8 mouse cellular contexts compared by ENCODE assay signal in the genomic region with DNA sequence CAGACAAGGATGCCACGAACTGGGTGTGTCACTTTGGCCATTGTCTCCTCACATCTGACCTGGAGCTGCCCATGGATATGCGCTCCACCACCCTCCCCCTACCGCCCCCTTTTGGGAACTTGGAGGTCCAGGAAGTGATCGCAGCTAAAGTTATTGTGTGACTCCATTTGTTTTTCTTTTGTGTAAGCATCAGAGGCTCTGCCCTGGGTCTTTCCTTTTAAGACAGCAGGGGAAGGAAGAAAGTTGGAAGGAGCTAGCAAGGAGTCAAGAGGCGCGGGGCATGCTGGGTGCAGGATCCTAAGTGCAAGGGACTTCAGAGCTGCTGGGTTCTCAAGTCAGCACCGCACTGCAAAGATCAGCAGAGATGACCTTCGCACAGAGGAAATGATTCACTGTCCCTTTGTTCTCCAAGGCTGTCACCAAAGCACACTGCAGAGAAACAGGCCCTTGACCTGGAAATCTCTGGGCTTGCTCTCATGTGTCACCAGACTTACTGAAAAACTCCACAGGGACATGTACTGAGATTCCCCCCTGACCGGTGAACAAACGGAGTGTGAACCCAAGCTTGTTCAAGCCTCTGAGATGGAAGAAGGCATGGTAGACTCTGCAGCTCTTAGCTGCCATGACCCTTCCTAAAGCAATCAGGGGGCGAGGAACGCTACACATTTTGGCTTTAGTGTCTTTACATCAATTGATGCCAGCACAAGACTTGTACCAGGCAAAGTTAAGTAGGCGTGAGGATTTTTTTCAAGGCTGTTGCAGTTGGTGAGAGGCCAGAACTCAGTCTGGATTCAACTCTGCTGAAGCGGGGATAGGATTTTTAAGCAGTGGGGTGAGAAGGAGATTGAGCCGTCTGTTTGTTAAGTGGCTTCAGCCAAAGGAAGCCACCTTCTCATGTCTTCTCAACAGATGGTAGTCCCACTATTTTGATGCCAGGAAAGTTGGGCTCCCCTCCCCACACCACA. TPM values are rescaled to one million over a fixed set of nuclear protein-coding genes. Genes with fewer than 3 reads are reported as not detected.
DNase-seq lines count a peak whose midpoint lies in the region; ATAC-seq lines count a peak whose summit lies in the region.

No protein-coding gene starts in this region.

- H3K4me1 ChIP-seq in liver, embryonic 11.5 days (replicated peaks; ENCODE audit: control insufficient read depth, insufficient read depth, low read length): peaks cover 9% of the 10 kb centered on the region
- peaks cover 43% of the 10 kb centered on the region for H3K4me1 ChIP-seq in forebrain, embryonic 13.5 days
- H3K4me1 ChIP-seq in hindbrain, embryonic 15.5 days (replicated peaks): peaks cover 32% of the 10 kb centered on the region
- peaks cover 3% of the 10 kb centered on the region; the same call in 1 of the 2 replicates for H3K4me1 ChIP-seq in liver, embryonic 16.5 days (ENCODE audit: control insufficient read depth, low read depth, low read length)
- H3K4me1 ChIP-seq in stomach, embryonic 15.5 days: peaks cover 25% of the 10 kb centered on the region

- no peak for ATAC-seq in liver, embryonic 11.5 days (replicated peaks; ENCODE audit: low FRiP score)
- 0 out of 2 replicates have a peak, but pooled peaks have one; percentile 5 for ATAC-seq in forebrain, embryonic 13.5 days
- ATAC-seq in hindbrain, embryonic 15.5 days (ENCODE audit: low FRiP score, low read depth): peak; percentile 6; the same call in 1 of the 2 replicates
- peak; percentile 53; the same call in 1 of the 2 replicates for ATAC-seq in liver, embryonic 16.5 days (ENCODE audit: low read depth)
- no peak for ATAC-seq in stomach, embryonic 15.5 days (ENCODE audit: insufficient read depth, low FRiP score, low read depth)

- H3K36me3 ChIP-seq in liver, embryonic 11.5 days (ENCODE audit: control insufficient read depth, insufficient read depth, low read length): no peaks in the 10 kb centered on the region
- H3K36me3 ChIP-seq in forebrain, embryonic 13.5 days (ENCODE audit: poor library complexity, severe bottlenecking): no peaks in the 10 kb centered on the region
- H3K36me3 ChIP-seq in hindbrain, embryonic 15.5 days: no peaks in the 10 kb centered on the region
- H3K36me3 ChIP-seq in liver, embryonic 16.5 days (ENCODE audit: control insufficient read depth, insufficient read depth): no peaks in the 10 kb centered on the region
- no peaks in the 10 kb centered on the region for H3K36me3 ChIP-seq in stomach, embryonic 15.5 days

- no peak overlapping the region for H3K4me3 ChIP-seq in liver, embryonic 11.5 days (ENCODE audit: low read depth, low read length)
- H3K4me3 ChIP-seq in forebrain, embryonic 13.5 days: peak overlapping the region; percentile 17; the same call in 1 of the 2 replicates
- no peak overlapping the region for H3K4me3 ChIP-seq in hindbrain, embryonic 15.5 days
- no peak overlapping the region for H3K4me3 ChIP-seq in liver, embryonic 16.5 days (ENCODE audit: low read depth, low read length)
- no peak overlapping the region for H3K4me3 ChIP-seq in stomach, embryonic 15.5 days (replicated peaks)

- H3K27me3 ChIP-seq in liver, embryonic 11.5 days (replicated peaks; ENCODE audit: control insufficient read depth, insufficient read depth, low read length): 0 out of 2 replicates have a peak, but pooled peaks cover 2% of the 10 kb centered on the region
- 0 out of 2 replicates have a peak, but pooled peaks cover 5% of the 10 kb centered on the region for H3K27me3 ChIP-seq in forebrain, embryonic 13.5 days
- no peaks in the 10 kb centered on the region for H3K27me3 ChIP-seq in hindbrain, embryonic 15.5 days
- no peaks in the 10 kb centered on the region for H3K27me3 ChIP-seq in liver, embryonic 16.5 days (ENCODE audit: control insufficient read depth, insufficient read depth, low read depth, low read length)
- H3K27me3 ChIP-seq in stomach, embryonic 15.5 days (replicated peaks): no peaks in the 10 kb centered on the region

- no peak overlapping the region for H3K9ac ChIP-seq in liver, embryonic 11.5 days (ENCODE audit: low read depth, low read length)
- H3K9ac ChIP-seq in forebrain, embryonic 13.5 days: no peak overlapping the region
- no peak overlapping the region for H3K9ac ChIP-seq in hindbrain, embryonic 15.5 days
- H3K9ac ChIP-seq in liver, embryonic 16.5 days (ENCODE audit: low read depth, low read length): no peak overlapping the region
- H3K9ac ChIP-seq in stomach, embryonic 15.5 days: no peak overlapping the region

- DNase-seq in liver, embryonic 11.5 days (ENCODE audit: low spot score): no peak
- DNase-seq in liver: no peak
- DNase-seq in thymus, postnatal 4 days: no peak
- no peak for DNase-seq in cerebellum, postnatal 4 days (ENCODE audit: low spot score in 2 of 2)

- H3K4me2 ChIP-seq in liver, embryonic 11.5 days: peak overlapping the region; percentile 39; the same call in 1 of the 2 replicates
- peak overlapping the region; percentile 48 for H3K4me2 ChIP-seq in forebrain, embryonic 13.5 days
- peak overlapping the region; percentile 45 for H3K4me2 ChIP-seq in hindbrain, embryonic 15.5 days
- no peak overlapping the region for H3K4me2 ChIP-seq in liver, embryonic 16.5 days (ENCODE audit: low read depth, low read length)
- peak overlapping the region; percentile 44; the same call in 1 of the 2 replicates for H3K4me2 ChIP-seq in stomach, embryonic 15.5 days

- 52% methylated on average over 15 of the region's 15 CpGs for WGBS in liver, embryonic 11.5 days
- 52% methylated on average over 15 of the region's 15 CpGs for WGBS in forebrain, embryonic 13.5 days
- 48% methylated on average over 15 of the region's 15 CpGs for WGBS in hindbrain, embryonic 15.5 days
- WGBS in liver, embryonic 16.5 days (ENCODE audit: insufficient replicate concordance): 51% methylated on average over 15 of the region's 15 CpGs
- 58% methylated on average over 15 of the region's 15 CpGs for WGBS in stomach, embryonic 15.5 days

- peak overlapping the region; percentile 53; the same call in 1 of the 2 replicates for H3K27ac ChIP-seq in liver, embryonic 11.5 days (ENCODE audit: low read depth, low read length)
- peak overlapping the region; percentile 66 for H3K27ac ChIP-seq in forebrain, embryonic 13.5 days
- H3K27ac ChIP-seq in hindbrain, embryonic 15.5 days (replicated peaks): peak overlapping the region; percentile 69
- no peak overlapping the region for H3K27ac ChIP-seq in liver, embryonic 16.5 days (ENCODE audit: low read length)
- peak overlapping the region; percentile 78 for H3K27ac ChIP-seq in stomach, embryonic 15.5 days

- H3K9me3 ChIP-seq in liver, embryonic 11.5 days (ENCODE audit: control insufficient read depth, low read length): no peaks in the 10 kb centered on the region
- H3K9me3 ChIP-seq in forebrain, embryonic 13.5 days (replicated peaks): no peaks in the 10 kb centered on the region
- no peaks in the 10 kb centered on the region for H3K9me3 ChIP-seq in hindbrain, embryonic 15.5 days
- H3K9me3 ChIP-seq in liver, embryonic 16.5 days (replicated peaks; ENCODE audit: control insufficient read depth, low read length): no peaks in the 10 kb centered on the region
- H3K9me3 ChIP-seq in stomach, embryonic 15.5 days: no peaks in the 10 kb centered on the region

RNA-seq across cellular contexts. Expression of a gene that starts 17.3 kb away (rescaled TPM):
- polyA plus RNA-seq in liver, embryonic 11.5 days (2014; fragmentation: Nextera tagmentation; extraction: Ambion mirVana): 0.34 and 0.36 TPM in 2 replicates
- 0.45 and 0.56 TPM in 2 replicates for polyA plus RNA-seq in forebrain, embryonic 13.5 days (2015; fragmentation: Nextera tagmentation; extraction: Ambion mirVana)
- 0.77 and 0.85 TPM in 2 replicates for polyA plus RNA-seq in hindbrain, embryonic 15.5 days (2015; fragmentation: Nextera tagmentation; extraction: Ambion mirVana)
- 0.08 and 0.13 TPM in 2 replicates for polyA plus RNA-seq in liver, embryonic 16.5 days (2015; fragmentation: Nextera tagmentation; extraction: Ambion mirVana)
- polyA plus RNA-seq in stomach, embryonic 15.5 days (2015; fragmentation: Nextera tagmentation; extraction: Ambion mirVana): 0.19 and 0.37 TPM in 2 replicates

RNA-seq across cellular contexts. Expression of a gene that starts 21.1 kb away (rescaled TPM):
- polyA plus RNA-seq in liver, embryonic 11.5 days (2014; fragmentation: Nextera tagmentation; extraction: Ambion mirVana): 4.8 and 5.4 TPM in 2 replicates
- 8.1 and 8.4 TPM in 2 replicates for polyA plus RNA-seq in forebrain, embryonic 13.5 days (2015; fragmentation: Nextera tagmentation; extraction: Ambion mirVana)
- polyA plus RNA-seq in hindbrain, embryonic 15.5 days (2015; fragmentation: Nextera tagmentation; extraction: Ambion mirVana): 7.3 and 8.0 TPM in 2 replicates
- 0.68 and 1.2 TPM in 2 replicates for polyA plus RNA-seq in liver, embryonic 16.5 days (2015; fragmentation: Nextera tagmentation; extraction: Ambion mirVana)
- 6.1 and 7.2 TPM in 2 replicates for polyA plus RNA-seq in stomach, embryonic 15.5 days (2015; fragmentation: Nextera tagmentation; extraction: Ambion mirVana)

RNA-seq across cellular contexts. Expression of a gene that starts 22.3 kb away (rescaled TPM):
- 2.1 and 3.2 TPM in 2 replicates for polyA plus RNA-seq in liver, embryonic 11.5 days (2014; fragmentation: Nextera tagmentation; extraction: Ambion mirVana)
- 11.3 and 14.1 TPM in 2 replicates for polyA plus RNA-seq in forebrain, embryonic 13.5 days (2015; fragmentation: Nextera tagmentation; extraction: Ambion mirVana)
- 17.5 and 21.8 TPM in 2 replicates for polyA plus RNA-seq in hindbrain, embryonic 15.5 days (2015; fragmentation: Nextera tagmentation; extraction: Ambion mirVana)
- polyA plus RNA-seq in liver, embryonic 16.5 days (2015; fragmentation: Nextera tagmentation; extraction: Ambion mirVana): 1.2 TPM in 2 replicates
- 9.5 and 10.7 TPM in 2 replicates for polyA plus RNA-seq in stomach, embryonic 15.5 days (2015; fragmentation: Nextera tagmentation; extraction: Ambion mirVana)

Comparison
In these comparisons a context has a peak if more than half of its experiments do, and no peak if none do; other contexts are left out.
1. ATAC-seq: peak in forebrain, embryonic 13.5 days (single experiment), hindbrain, embryonic 15.5 days (single experiment) and liver, embryonic 16.5 days (single experiment); none in liver, embryonic 11.5 days (single experiment) and stomach, embryonic 15.5 days (single experiment).